Mouse (Mus musculus) lung, postnatal 25 days (tissue): ENCODE results near the gene Pfn1.

Experiments used
- DNase-seq: peaks from one replicate; pipeline ENCODE4 v3.0.0; 2022; ENCODE audit warnings: low spot score

Gene Pfn1

DNA sequence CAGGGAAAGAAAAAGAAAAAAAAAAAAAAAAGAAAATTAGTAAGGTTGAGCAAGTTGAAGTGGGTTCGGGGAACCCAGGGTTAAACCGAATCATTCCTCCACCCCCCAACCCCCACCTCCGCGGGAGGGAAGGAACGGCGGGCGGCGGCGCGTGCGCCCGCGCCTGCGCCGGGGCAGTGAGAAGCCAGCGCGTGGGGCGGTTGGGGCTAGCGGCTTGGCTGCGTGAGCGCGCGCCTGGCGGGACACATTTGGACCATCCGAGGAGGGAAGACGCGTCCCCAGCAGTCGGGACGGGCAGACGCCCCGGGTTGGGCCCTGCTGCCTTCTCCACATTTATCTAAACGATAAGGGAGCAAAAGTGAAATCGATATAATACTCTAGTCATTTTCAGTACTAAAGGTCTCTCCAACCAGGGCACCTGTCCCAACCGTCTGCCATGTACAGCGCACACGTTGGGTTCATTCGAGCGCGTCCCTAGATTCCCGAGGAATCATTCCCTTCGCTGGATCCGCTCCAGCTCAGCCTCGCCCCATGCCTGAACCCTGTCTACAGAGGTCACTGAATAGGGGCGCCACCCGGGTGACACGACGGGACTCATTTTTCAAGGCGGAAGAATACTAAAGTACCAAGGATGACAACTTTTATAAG lies 603 bp upstream of the Pfn1 start:
- DNase-seq: peak; percentile 78

DNA sequence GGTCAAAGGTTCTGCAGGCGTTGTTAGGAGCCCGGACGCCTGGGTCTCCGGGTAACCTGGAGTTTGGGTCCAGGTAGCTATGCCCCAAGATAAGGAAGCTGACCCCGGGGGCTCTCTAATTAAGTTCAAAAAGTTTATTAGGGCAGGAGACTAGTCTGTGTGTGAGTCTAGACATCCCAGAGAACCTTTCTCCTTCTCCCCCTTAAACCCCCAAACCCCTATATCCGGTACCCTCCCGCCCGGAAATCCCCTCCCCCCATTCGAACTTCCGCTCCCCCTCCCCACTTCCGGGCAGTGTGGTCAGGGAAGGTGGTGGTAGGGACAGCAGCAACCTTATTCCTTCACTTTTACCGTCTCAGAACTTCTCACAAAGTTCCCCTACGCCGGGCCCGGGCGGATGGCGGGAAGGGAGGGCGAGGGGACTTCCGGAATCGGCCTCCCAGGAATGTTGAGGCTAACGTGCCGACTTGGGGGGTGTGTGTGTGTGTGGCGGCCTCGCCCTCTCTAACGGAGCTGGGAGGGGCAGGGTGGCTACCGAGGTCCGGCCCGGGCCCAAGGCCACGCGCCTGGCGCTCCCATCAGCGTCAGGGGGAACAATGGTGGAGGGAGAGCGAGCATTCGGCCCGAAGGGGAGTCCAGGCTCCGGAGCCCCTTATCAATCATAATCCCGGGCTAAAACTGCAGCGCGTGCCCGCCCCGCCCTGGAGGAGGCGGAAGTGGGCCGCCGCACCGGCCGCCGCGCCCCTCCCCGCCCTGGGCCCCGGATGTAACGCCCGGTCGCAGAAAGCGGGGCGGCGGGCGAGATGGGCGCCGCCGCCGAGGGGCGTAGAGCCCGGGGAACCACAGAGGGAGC lies 873 bp downstream of the Pfn1 start:
- peak; percentile 64 for DNase-seq

DNA sequence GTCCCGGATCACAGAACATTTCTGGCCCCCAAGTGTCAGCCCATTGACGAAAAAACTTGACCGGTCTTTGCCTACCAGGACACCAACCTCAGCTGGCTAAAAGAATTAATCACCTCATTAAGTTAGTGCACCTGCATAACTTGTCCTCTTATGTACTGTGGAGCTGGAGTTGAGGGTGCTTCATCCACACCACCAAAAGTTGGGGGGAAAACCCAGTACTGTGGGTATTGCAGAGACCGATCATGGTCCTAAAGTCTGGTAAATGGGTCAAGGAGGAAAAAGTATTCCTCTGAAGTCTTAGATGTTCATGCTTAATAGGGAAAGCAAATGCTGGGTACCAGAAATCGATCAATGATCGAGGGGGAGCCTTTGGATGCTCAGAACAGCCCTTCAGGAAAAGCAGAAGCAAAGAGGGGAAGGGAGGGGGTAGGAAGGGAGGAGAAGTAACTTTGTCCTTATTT lies 1.5 kb downstream of the Pfn1 start:
- DNase-seq: peak; percentile 55

DNA sequence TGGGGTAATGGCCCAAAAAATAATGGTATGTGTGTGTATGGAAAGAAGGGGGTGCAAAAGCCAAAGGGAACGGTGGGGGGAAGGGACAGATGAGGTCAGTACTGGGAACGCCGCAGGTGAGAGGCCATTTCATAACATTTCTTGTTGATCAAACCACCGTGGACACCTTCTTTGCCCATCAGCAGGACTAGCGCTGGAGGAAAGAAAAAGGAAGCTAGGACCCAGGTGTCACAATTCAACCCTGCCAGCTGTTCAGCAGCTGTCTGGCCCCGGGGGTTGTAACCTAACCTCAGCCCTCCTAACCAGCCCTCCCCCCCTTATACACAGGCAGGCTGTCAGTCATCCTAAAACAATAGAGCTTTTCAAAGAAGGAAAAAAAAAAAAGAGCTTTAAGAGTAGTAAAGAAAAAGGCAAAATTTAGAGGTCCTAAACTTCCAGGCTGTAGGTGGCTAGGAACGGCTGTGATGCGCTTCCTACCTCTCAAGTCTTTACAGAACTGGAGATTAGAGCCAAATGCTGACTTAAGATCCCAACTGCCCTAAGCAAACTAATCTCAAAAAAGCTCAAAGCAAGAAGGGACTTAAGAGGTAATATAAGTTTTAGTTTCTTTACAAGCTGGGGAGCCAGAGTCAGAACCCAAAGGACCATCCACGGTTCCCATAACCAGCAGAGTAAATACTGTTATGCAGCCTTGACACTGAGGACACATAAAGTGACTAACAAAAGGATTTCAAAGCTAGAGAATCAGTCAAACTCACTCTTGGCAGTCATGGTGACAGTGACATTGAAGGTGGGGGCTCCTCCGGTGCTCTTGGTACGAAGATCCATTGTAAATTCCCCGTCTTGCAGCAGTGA lies 2.2 kb downstream of the Pfn1 start:
- no peak for DNase-seq

DNA sequence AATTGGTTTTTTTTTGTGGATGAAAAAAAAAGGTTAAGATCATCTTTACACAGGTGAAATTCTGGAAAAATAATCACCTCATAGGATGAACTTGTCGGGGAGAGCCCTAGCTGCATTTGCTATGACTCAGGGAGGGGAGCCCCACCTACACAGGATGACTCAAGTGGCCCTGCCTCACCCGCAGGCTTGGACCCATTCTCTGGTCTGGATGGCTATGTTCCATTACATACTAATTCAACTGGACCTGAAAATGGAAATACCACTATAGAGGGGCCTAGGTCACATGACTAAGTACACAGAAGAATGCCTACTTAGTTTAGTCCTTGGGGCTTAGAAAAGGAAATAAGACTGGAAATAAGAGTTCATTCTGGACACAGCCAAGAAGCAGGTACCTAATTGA lies 3.1 kb downstream of the Pfn1 start:
- no peak for DNase-seq

DNA sequence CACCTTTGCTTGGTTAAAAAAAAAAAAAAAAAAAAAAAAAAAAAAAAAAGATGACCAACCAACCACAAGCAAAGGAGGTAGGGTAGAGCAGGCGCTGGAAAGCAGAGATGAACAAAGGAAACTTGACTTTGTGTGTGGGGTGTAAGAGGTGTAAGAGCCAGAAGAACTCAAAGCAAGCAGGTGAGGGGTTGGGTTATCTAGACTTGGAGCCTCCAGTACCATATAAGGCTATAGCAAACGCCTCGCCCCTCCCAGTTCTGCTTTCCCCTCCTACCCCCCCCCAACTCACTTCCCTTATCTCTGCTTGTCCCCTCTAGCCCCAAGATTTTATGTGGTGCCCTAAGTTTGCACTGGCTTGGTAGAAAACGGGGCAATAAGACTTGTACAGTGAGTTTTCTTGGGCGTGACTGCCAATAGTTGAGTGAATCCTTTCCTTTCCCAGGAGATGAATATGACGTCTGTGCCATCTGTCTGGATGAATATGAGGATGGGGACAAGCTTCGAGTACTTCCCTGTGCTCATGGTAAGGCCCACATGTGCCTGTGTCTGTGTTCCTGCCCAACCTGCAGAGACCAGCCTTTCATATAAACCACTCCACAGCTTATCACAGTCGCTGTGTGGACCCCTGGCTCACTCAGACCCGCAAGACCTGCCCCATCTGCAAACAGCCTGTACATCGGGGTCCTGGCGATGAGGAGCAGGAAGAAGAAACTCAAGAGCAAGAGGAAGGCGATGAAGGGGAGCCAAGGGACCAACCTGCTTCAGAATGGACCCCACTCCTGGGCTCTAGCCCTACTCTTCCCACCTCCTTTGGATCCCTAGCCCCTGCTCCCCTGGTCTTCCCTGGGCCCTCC lies 3.9 kb downstream of the Pfn1 start:
- DNase-seq: no peak

DNA sequence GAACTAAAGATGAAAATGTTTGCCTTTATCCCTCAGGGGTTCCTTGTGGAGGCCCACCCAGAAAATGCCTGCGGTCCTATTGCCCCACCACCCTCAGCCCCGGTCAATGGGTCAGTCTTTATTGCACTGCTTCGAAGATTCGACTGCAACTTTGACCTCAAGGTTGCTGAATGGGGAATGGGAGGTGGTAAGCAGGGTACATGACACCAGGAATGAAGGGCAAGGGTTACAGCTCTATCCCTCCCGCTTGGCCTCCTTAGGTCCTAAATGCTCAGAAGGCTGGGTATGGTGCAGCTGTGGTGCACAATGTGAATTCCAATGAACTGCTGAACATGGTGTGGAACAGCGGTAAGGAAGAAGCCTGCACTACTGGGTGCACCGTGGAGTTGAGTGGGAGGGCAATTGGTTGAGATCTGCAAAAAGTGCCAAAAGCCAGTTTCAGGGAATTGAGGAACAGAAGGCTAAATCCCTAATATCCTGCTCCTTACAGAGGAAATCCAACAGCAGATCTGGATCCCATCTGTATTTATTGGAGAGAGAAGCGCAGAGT lies 5.2 kb downstream of the Pfn1 start:
- DNase-seq: no peak

DNA sequence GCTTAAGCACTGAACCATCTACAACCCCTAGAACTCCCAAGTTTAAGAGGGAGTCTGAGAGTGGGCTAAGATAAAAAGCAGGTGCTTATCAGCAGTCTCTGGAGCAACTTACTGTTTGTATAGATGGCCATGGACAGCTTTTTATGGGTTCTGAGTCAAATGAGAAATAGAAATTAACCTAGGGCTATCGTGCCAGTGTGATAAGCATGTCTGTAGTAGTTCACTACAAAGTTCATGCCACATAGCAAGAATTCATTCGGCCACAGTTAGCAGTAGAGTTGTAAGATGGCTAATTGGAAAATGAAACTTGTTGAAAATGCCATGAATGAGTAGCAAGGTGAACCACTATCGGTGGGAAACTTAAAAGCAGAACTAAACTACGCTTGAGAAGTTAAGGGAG lies 5.9 kb downstream of the Pfn1 start:
- DNase-seq: no peak

DNA sequence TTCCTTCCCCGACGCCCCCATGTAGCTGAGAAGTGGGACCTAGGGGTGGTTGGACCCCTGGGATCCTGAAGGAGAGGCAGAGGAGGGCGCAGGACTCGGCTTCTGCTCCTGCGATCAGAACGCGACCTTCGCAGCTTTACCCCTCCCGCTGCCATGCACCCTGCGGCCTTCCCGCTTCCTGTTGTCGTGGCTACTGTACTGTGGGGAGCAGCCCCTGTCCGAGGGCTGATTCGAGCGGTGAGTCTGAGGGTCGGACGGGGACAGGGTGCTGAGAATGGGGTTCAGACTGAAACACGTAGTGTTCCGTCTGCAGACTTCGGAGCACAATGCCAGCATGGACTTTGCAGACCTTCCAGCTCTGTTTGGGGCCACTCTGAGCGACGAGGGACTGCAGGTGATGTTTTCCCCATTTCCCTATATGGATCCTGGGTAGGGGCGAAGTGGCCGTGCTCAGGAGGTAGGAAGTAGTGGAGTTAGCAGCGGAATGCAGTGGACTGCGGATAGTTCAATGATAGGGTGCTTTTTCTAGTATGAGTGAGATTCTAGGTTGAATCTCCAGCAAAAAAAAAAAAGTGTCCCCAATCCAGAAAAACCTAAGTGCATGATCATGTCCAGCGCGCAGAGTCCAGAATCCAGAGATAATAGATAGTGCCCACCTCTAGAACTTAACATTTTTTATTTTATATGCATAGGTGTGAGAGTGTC lies 6.6 kb downstream of the Pfn1 start:
- DNase-seq: no peak

DNA sequence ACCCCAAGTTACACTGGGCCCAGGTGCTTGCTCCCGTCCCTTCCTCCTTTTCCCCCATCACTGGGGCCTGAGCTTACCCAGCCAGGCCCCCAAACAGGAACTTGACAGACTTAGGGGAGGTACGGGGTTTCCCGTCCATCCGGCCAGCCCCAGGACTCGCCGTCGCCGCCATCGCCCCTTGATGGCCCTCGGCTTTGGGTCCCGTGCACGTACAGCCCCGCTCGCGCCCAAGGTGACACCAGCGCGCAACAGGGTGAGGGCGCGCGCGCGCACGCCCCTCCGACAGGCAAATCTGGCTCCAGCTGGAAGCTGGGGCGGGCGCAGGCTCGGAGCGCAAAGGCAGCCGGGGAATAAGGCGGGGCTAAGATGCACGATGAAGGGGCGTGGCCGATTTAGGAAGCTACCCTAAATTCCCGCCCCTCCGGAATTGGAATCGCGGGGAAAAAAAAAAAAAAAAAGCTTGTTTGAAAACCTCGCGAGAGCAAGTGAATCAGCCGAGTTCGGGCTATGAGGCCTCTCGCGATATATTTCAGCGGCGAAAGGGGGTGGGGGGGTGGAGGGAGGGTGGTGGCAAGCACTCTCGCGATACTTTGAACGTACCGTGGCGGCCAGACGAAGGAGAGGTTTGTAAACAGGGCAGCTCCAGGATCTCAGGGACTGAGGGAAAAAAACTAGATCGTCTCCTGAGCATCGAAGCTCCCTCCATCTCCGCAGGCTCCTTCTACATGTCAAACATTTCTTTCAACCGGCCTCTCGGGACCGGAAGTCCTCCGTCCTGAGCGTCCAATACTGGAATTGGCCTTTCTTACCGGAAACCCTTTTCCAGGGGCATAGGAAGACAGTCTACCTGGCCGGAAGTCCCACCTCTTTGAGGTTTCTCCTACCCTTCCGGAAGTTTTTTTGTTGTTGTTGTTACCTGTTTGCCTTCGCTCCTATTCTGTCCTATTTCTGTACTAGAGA lies 7.5 kb downstream of the Pfn1 start, which contains the start of the genes Rnf167 and Slc25a11:
TSS of gene Rnf167 (plus strand) at position 545 of the 960 bp plus-strand sequence.
TSS of gene Slc25a11 (minus strand) at position 789 of the 960 bp plus-strand sequence.
- DNase-seq: peak; percentile 98

DNA sequence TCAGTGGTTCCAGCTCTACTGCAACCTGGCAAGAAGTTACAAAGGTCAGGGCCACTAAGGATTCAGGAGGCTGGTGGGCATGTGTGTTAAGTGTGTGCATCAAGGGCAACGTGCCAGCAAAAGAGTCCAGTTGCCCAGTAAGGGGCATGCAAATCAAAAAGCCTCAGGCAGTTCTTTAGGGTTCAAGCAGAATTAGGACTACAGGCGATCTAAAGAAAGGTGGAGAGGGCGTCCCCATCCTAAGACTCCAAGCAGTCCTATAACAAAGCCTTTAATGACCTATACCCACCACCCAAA lies 8.2 kb downstream of the Pfn1 start:
- DNase-seq: no peak

DNA sequence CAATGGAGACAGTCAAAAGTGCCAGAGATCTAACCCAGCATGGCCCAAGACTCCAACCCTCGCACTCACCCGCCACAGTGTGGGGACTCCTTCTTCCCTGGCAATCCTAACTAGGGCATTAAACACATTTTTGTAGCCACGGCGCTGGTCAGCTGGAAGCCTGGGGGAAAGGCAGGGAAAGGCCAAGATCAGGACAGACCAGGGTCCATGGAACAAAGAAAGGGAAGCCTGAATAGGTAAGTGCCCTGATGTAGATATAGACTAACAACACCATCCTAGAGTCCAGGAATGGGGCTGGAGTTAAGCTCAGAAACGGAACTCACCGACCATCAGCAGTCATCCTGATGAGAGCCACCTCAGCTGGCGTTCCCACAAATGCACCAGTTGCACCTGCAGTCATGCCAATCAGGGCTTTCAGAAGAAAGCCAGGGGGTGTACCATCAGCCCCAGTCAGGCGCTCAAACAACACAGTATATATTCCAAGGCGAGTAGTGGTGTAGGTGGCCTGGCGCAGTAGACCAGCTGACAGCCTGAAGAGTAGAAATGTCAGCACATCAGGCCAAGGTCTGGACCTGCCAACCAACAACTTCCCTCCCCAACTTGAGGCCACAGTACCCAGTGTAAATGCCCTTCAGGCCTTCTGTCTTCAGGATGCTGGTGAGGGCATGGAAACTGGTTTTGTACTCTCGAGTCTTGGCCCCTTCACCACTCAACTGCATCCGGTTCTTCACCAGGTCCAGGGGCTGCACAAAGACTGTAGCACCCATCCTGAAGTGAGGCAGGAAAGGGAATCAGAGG lies 8.8 kb downstream of the Pfn1 start:
- DNase-seq: no peak

DNA sequence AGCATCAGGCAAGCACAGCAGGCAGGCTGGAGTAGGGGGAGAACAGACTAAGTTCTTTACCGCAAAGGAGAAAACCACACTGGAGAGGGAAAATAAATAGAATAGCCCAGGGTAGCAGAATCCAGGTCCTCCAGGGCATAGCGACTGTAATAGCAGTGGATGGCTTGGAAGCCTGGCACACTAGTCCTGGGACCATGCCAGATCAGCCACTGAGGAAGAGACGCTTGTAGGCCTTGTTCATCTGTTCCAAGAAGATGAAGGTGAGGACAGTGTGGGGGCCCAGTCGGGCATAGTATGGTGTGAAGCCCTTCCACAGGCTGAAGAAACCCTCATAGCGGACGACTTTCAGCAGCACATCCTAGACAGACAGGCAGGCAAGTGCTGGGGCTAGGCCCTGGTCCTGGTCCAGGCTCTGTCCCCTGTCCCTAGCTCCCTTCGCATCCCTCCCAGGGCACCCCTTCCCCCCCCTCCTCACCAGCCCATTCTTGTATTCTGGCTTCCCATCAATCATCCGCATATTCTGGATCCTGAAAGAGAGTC lies 9.8 kb downstream of the Pfn1 start:
- no peak for DNase-seq

DNA sequence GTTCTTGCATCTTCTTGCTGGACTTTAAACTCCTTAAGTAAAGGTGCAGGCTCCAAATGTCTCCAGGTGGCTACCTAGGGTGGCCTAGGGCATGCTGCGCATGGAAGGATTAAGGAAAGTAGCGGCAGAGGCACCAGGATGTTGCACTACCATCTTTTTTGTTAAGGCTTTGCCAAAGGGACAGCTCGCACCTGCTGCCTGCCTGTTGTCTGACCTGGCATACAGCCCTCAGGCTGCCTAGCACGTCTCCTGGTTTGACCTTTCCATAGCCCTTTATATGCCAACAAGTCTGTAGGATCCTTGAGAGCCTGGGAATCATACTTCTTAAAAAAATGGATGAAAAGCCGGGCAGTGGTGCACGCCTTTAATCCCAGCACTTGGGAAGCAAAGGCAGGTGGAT lies 11.4 kb downstream of the Pfn1 start:
- DNase-seq: no peak

DNA sequence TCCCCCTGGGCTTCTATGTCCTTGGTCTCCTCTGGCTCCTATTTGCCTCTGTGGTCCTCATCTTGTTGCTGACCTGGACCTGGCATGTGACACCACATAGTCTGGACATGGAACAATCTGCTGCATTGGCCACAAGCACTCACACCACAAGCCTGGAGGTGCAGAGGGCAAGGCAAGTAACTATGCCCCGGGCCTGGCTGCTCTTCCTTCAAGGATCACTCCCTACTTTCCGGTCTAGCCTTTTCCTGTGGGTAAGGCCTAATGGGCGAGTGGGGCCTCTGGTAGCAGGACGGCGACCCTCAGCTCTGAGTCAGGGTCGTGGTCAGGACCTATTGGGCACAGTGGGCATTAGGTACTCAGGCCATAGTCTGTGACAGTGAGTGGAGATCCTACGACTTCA lies 13.2 kb downstream of the Pfn1 start:
- DNase-seq: no peak

DNA sequence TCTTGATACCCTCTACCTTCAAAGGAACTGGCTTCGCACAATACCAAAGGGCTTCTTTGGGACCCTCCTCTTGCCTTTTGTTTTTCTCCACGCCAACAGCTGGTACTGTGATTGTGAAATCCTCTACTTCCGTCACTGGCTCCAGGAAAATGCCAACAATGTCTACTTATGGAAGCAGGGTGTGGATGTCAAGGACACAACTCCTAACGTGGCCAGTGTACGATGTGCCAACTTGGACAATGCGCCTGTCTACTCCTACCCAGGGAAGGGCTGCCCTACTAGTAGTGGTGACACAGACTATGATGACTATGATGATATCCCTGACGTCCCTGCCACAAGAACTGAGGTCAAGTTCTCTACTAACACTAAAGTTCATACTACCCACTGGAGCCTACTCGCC lies 14.5 kb downstream of the Pfn1 start:
- no peak for DNase-seq

DNA sequence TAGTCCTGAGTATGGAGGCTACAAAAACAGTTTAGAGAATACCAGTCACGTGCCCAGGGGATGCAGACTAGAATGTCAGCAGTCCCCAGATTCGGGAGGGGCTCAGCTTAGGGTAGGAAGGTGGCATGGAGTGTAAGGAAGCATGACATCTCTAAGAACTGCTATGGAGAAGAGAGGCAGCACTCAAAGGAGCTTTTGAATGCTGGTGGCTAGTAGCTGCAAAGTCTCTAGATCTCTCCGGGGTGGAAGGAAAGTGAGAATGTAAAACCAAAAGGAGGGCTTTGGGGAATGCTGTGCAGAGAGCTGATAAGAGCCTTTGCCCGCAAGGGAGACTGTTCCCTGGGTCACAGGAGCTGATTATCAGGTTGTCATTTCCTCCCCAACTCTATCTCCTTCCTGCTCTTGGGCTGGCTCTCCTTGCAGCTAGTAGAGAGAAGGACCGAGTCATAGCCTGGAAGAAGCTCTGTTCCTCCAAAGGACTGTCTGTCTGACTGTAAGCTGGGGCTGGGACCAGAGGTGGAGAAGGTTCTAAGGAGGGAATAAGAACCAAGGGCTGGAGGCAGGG lies 15.6 kb downstream of the Pfn1 start, which contains the start of gene Gp1ba:
TSS of gene Gp1ba (plus strand) at position 409 of the 565 bp plus-strand sequence.
- DNase-seq: no peak

DNA sequence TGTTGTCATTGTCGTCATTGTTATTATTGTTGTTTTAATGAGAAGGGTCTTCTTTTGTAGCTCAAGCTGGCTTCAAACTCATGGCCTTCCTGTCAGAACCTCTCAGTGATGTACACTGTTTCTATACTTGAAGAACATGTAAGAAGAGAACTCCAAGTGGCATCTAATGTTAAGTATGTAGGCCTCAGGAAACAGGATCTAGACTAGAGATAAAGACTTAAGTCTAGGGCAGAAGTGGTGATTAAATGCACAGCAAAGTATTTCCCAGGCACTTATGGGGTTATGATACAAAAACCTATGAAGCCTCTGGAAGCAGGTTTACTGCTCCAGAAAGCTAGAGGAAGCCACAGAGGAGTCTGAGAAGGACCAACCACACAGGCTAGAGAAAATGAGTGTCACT lies 16.2 kb downstream of the Pfn1 start:
- DNase-seq: no peak
